Mouse (Mus musculus) bone marrow macrophage, adult 2 months (primary cell): ENCODE measurements at regions not wholly inside any gene's neighbourhood (a gene's known extent, or its start where the extent isn't known, plus 50 kb on each side); places are given as distances from the start of the nearest gene placed in this dataset.

Source experiments
- CTCF ChIP-seq: IDR thresholded peaks from 2 replicates; pipeline ENCODE4 v1.5.1; 2012; ENCODE audit warnings: low read depth, mild to moderate bottlenecking, low read length, moderate library complexity
- POLR2A ChIP-seq: IDR thresholded peaks from 2 replicates; pipeline ENCODE4 v1.6.1; 2012; ENCODE audit warnings: mild to moderate bottlenecking, low read depth, low read length, borderline replicate concordance

- no peak for TF ChIP-seq CTCF
- TF ChIP-seq POLR2A = no peak
Measured at GRCm38 (mm10) chr9:23161346-23161745, 61.5 kb upstream of the Bmper start.
